Mouse (Mus musculus) stomach, embryonic 15.5 days (tissue): ENCODE measurements at regions not wholly inside any gene's neighbourhood (a gene's known extent, or its start where the extent isn't known, plus 50 kb on each side); places are given as distances from the start of the nearest gene placed in this dataset.

Experiments used
- ATAC-seq: fragments of 200-750 bp; cut with Nextera tagmentation; 2 replicates; pipeline ENCODE4 v1.8.0; 2017; ENCODE audit warnings: low read depth, moderate number of reproducible peaks, moderate TSS enrichment; ENCODE audit not compliant: insufficient read depth, low FRiP score
- H3K27ac ChIP-seq: fragments of 300-500 bp; sonication (generic); 2 replicates; pipeline ENCODE4 v1.5.1; 2015; ENCODE audit warnings: mild to moderate bottlenecking, inconsistent platforms
- H3K27me3 ChIP-seq: fragments of 300-500 bp; sonication (generic); replicated peaks from 2 replicates; pipeline ENCODE4 v1.6.1; 2015; ENCODE audit warnings: inconsistent platforms
- H3K36me3 ChIP-seq: fragments of 300-500 bp; sonication (generic); 2 replicates; pipeline ENCODE4 v1.6.1; 2015; ENCODE audit warnings: inconsistent platforms
- H3K4me1 ChIP-seq: fragments of 300-500 bp; sonication (generic); 2 replicates; pipeline ENCODE4 v1.6.1; 2015; ENCODE audit warnings: inconsistent platforms
- H3K4me2 ChIP-seq: fragments of 300-500 bp; sonication (generic); 2 replicates; pipeline ENCODE4 v1.6.1; 2015; ENCODE audit warnings: mild to moderate bottlenecking, inconsistent platforms
- H3K4me3 ChIP-seq: fragments of 300-500 bp; sonication (generic); replicated peaks from 2 replicates; pipeline ENCODE4 v1.5.1; 2015; ENCODE audit warnings: inconsistent platforms
- H3K9ac ChIP-seq: fragments of 300-500 bp; sonication (generic); 2 replicates; pipeline ENCODE4 v1.6.1; 2015; ENCODE audit warnings: inconsistent platforms
- H3K9me3 ChIP-seq: fragments of 300-500 bp; sonication (generic); 2 replicates; pipeline ENCODE4 v1.6.1; 2016; ENCODE audit warnings: inconsistent platforms
- WGBS: fragments of 180-500 bp; shearing (Covaris S2); methylation state at CpG from one replicate; pipeline ENCODE4 v1.1.7; 2015; 5-methylcytosine and 5-hydroxymethylcytosine counted together

DNA sequence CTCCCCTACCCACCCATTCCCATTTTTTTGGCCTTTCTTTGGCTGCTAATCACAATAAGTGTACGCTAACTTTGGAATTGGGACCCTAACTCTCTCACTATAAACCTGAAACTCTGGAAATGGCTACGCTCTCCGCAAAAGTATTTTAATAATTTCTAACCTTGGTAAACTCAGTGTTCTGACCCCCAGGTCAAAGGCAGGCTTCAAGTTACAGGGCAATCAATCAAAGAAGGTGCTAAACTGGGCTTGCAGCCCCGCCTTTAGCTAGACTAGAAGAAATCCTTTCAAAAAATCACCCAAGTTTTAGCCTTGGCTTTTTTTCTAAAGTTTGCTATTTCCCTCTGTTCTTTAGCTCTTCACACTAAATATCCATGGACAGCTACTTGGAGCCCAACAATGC, 72.4 kb upstream of the Spag17 start:
- Histone ChIP-seq H3K9ac (no peak overlapping the region), H3K9me3 (no peaks in the 10 kb centered on the region), H3K27ac (no peak overlapping the region), H3K4me2 (no peak overlapping the region), H3K36me3 (no peaks in the 10 kb centered on the region), H3K4me1 (no peaks in the 10 kb centered on the region), H3K27me3 (no peaks in the 10 kb centered on the region), H3K4me3 (no peak overlapping the region)
- 33% methylated on average over 4 of the region's 4 CpGs for WGBS
- no peak for ATAC-seq

DNA sequence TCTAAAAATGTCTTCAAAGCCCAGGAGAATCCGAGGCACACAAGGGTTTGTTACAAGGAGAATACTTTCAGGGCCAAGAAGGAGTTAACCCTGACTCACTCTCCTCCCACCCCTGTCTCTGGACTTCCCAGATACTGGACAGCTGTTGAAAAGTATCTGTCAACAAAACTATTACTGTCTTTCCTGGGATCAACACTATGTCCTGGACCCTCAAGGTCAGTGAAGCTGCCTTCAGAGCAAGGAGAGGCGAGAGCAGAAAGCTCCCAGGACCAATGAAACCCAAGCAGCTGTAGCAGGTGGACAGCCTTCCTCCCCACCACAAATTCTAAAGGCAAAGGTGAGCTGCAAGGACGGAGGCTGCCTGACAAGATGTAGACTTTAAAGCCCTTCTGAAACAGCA, 70.1 kb upstream of the Spag17 start:
- ATAC-seq = no peak
- Histone ChIP-seq H3K9ac (no peak overlapping the region), H3K36me3 (no peaks in the 10 kb centered on the region), H3K9me3 (no peaks in the 10 kb centered on the region), H3K4me1 (no peaks in the 10 kb centered on the region), H3K4me3 (no peak overlapping the region), H3K4me2 (no peak overlapping the region), H3K27ac (no peak overlapping the region), H3K27me3 (no peaks in the 10 kb centered on the region)
- 30% methylated on average over 3 of the region's 3 CpGs for WGBS

- H3K27me3 ChIP-seq = no peaks in the 10 kb centered on the region
- H3K4me1 ChIP-seq = no peaks in the 10 kb centered on the region
- H3K9me3 ChIP-seq = no peaks in the 10 kb centered on the region
- H3K36me3 ChIP-seq = no peaks in the 10 kb centered on the region
- WGBS = 35% methylated on average over 8 of the region's 8 CpGs
- H3K4me3 ChIP-seq = no peak overlapping the region
- no peak for ATAC-seq
- no peak overlapping the region for H3K9ac ChIP-seq
- no peak overlapping the region for H3K27ac ChIP-seq
- no peak overlapping the region for H3K4me2 ChIP-seq
Measured at GRCm38 (mm10) chr3:99817965-99818364, 67.2 kb upstream of the Spag17 start.

GRCm38 (mm10) chr3:99822735-99823134, 62.5 kb upstream of the Spag17 start:
- no peak overlapping the region for H3K27ac ChIP-seq
- H3K9me3 ChIP-seq = no peaks in the 10 kb centered on the region
- H3K4me3 ChIP-seq = no peak overlapping the region
- ATAC-seq = no peak
- no peak overlapping the region for H3K9ac ChIP-seq
- no peaks in the 10 kb centered on the region for H3K36me3 ChIP-seq
- no peak overlapping the region for H3K4me2 ChIP-seq
- 83% methylated on average over 5 of the region's 5 CpGs for WGBS
- no peaks in the 10 kb centered on the region for H3K27me3 ChIP-seq
- no peaks in the 10 kb centered on the region for H3K4me1 ChIP-seq

GRCm38 (mm10) chr3:99823256-99823655, 62.0 kb upstream of the Spag17 start:
- H3K36me3 ChIP-seq = no peaks in the 10 kb centered on the region
- H3K4me1 ChIP-seq = no peaks in the 10 kb centered on the region
- WGBS = 82% methylated on average over 3 of the region's 3 CpGs
- ATAC-seq = no peak
- H3K27ac ChIP-seq = no peak overlapping the region
- no peak overlapping the region for H3K4me2 ChIP-seq
- no peaks in the 10 kb centered on the region for H3K9me3 ChIP-seq
- no peak overlapping the region for H3K9ac ChIP-seq
- H3K27me3 ChIP-seq = no peaks in the 10 kb centered on the region
- no peak overlapping the region for H3K4me3 ChIP-seq
